Mouse (Mus musculus): ENCODE measurements around the gene Gnai2. TPM values are rescaled to one million over a fixed set of nuclear protein-coding genes. Genes with fewer than 3 reads are reported as not detected.

Gnai2 gene
- polyA plus RNA-seq, 1 experiment, result 283 TPM

GRCm38 (mm10) chr9:107660777-107661176 is 25.6 kb upstream of the Gnai2 start:
- TF ChIP-seq POLR2A (IDR thresholded peaks at IDR 0.05; ENCODE audit: extremely low read depth, insufficient read depth, low read length), result no peak
- TF ChIP-seq CTCF (IDR thresholded peaks at IDR 0.05; ENCODE audit: extremely low read depth, insufficient read depth, low read length), result no peak
- Histone ChIP-seq H3K4me3 (ENCODE audit: insufficient read depth, low read length) (no peak overlapping the region), H3K27ac (ENCODE audit: insufficient read depth, low read length) (no peak overlapping the region), H3K4me1 (ENCODE audit: control insufficient read depth, insufficient read depth, low read length) (peaks cover 2% of the 10 kb centered on the region; the same call in 1 of the 2 replicates)

DNA sequence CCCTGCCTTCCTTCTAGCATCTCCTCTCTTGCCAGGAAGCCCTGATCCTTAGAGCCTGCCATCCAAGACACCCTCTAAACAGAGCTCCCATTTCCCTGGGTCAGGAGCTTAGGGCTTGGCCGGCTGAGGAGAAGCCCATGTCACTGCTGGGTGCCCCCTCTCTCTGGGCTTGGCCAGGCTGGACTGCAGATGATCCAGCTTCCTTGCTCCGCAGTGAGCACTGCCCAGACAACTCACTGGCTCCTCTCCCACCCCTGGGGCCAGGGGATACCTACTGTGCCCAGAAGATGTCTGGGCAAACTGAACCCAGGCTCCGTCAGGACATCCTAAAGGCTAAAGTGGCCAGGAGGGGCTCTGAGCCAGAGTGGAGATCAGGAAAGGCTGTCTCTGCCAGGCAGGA is 24.8 kb upstream of the Gnai2 start:
- Histone ChIP-seq H3K4me3 (ENCODE audit: insufficient read depth, low read length) (no peak overlapping the region), H3K27ac (ENCODE audit: insufficient read depth, low read length) (peak overlapping the region; percentile 82), H3K4me1 (ENCODE audit: control insufficient read depth, insufficient read depth, low read length) (peaks cover 2% of the 10 kb centered on the region; the same call in 1 of the 2 replicates)
- TF ChIP-seq CTCF (IDR thresholded peaks at IDR 0.05; ENCODE audit: extremely low read depth, insufficient read depth, low read length), result no peak
- no peak for TF ChIP-seq POLR2A (IDR thresholded peaks at IDR 0.05; ENCODE audit: extremely low read depth, insufficient read depth, low read length)

- TF ChIP-seq CTCF (IDR thresholded peaks at IDR 0.05; ENCODE audit: extremely low read depth, insufficient read depth, low read length) (no peak), POLR2A (IDR thresholded peaks at IDR 0.05; ENCODE audit: extremely low read depth, insufficient read depth, low read length) (no peak)
- Histone ChIP-seq H3K27ac (ENCODE audit: insufficient read depth, low read length) (peak overlapping the region; percentile 82), H3K4me1 (ENCODE audit: control insufficient read depth, insufficient read depth, low read length) (peaks cover 2% of the 10 kb centered on the region; the same call in 1 of the 2 replicates), H3K4me3 (ENCODE audit: insufficient read depth, low read length) (no peak overlapping the region)
Observed at GRCm38 (mm10) chr9:107659551-107659950, 24.4 kb upstream of the Gnai2 start.

GRCm38 (mm10) chr9:107658096-107658495 is 22.9 kb upstream of the Gnai2 start:
- TF ChIP-seq CTCF (IDR thresholded peaks at IDR 0.05; ENCODE audit: extremely low read depth, insufficient read depth, low read length), result no peak
- TF ChIP-seq POLR2A (IDR thresholded peaks at IDR 0.05; ENCODE audit: extremely low read depth, insufficient read depth, low read length), result no peak
- H3K4me3 ChIP-seq (ENCODE audit: insufficient read depth, low read length), result no peak overlapping the region

GRCm38 (mm10) chr9:107657144-107657543 is 22.0 kb upstream of the Gnai2 start:
- no peak overlapping the region for H3K27ac ChIP-seq (ENCODE audit: insufficient read depth, low read length)
- no peak for TF ChIP-seq CTCF (IDR thresholded peaks at IDR 0.05; ENCODE audit: extremely low read depth, insufficient read depth, low read length)
- no peak for TF ChIP-seq POLR2A (IDR thresholded peaks at IDR 0.05; ENCODE audit: extremely low read depth, insufficient read depth, low read length)
- peaks cover 2% of the 10 kb centered on the region; the same call in 1 of the 2 replicates for H3K4me1 ChIP-seq (ENCODE audit: control insufficient read depth, insufficient read depth, low read length)
- no peak overlapping the region for H3K4me3 ChIP-seq (ENCODE audit: insufficient read depth, low read length)

More at GRCm38 (mm10) chr9:107658096-107658495, 22.9 kb upstream of the Gnai2 start:
- Histone ChIP-seq H3K4me1 (ENCODE audit: control insufficient read depth, insufficient read depth, low read length) (peaks cover 2% of the 10 kb centered on the region; the same call in 1 of the 2 replicates), H3K27ac (ENCODE audit: insufficient read depth, low read length) (no peak overlapping the region)

DNA sequence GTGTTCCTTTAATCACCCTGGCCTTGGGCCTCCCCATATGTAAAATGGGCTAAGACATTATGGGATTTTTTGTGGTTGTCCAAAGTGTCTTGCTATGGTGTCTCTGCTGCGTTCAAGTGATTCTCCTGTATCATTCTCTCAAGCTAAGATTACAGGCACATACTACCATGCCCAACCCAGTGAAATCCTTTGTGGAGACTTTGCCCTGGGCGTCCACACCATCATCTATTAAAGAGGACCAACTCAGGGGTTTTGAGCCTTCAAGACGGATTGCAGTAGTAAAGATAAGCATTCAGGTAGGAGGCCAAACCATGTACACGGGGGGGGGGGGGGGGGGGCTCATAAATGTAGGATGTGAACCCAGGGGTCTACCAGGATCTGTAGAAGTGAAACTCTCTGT is 19.4 kb upstream of the Gnai2 start:
- TF ChIP-seq CTCF (IDR thresholded peaks at IDR 0.05; ENCODE audit: extremely low read depth, insufficient read depth, low read length), result no peak
- no peak for TF ChIP-seq POLR2A (IDR thresholded peaks at IDR 0.05; ENCODE audit: extremely low read depth, insufficient read depth, low read length)
- Histone ChIP-seq H3K4me3 (ENCODE audit: insufficient read depth, low read length) (no peak overlapping the region), H3K4me1 (ENCODE audit: control insufficient read depth, insufficient read depth, low read length) (peaks cover 2% of the 10 kb centered on the region; the same call in 1 of the 2 replicates), H3K27ac (ENCODE audit: insufficient read depth, low read length) (no peak overlapping the region)

DNA sequence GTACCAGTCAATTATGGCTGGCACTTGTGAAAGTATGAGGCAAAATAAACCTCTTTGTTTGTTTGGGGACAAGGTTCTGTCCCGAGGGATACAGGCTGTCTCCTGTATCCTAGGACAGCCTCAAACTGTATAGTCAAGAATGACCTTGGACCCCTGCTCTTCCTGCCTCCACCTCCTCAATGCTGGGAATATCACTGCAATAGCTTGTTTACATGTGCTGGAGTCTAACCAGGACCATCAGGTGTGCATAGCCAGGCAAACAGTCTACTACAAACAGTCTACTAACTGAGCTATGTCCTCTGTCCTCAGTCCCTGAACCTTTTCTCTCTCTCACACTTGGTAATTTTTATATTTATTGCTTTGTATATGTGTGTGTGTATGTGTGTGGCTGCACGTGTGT is 18.3 kb upstream of the Gnai2 start:
- Histone ChIP-seq H3K27ac (ENCODE audit: insufficient read depth, low read length) (no peak overlapping the region), H3K4me1 (ENCODE audit: control insufficient read depth, insufficient read depth, low read length) (no peaks in the 10 kb centered on the region), H3K4me3 (ENCODE audit: insufficient read depth, low read length) (no peak overlapping the region)
- TF ChIP-seq CTCF (IDR thresholded peaks at IDR 0.05; ENCODE audit: extremely low read depth, insufficient read depth, low read length) (no peak), POLR2A (IDR thresholded peaks at IDR 0.05; ENCODE audit: extremely low read depth, insufficient read depth, low read length) (no peak)

- Histone ChIP-seq H3K4me3 (ENCODE audit: insufficient read depth, low read length) (no peak overlapping the region), H3K4me1 (ENCODE audit: control insufficient read depth, insufficient read depth, low read length) (no peaks in the 10 kb centered on the region), H3K27ac (ENCODE audit: insufficient read depth, low read length) (peak overlapping the region; percentile 54)
- TF ChIP-seq CTCF (IDR thresholded peaks at IDR 0.05; ENCODE audit: extremely low read depth, insufficient read depth, low read length), result no peak
- TF ChIP-seq POLR2A (IDR thresholded peaks at IDR 0.05; ENCODE audit: extremely low read depth, insufficient read depth, low read length), result no peak
Observed at GRCm38 (mm10) chr9:107650708-107651481, 15.7 kb upstream of the Gnai2 start.

DNA sequence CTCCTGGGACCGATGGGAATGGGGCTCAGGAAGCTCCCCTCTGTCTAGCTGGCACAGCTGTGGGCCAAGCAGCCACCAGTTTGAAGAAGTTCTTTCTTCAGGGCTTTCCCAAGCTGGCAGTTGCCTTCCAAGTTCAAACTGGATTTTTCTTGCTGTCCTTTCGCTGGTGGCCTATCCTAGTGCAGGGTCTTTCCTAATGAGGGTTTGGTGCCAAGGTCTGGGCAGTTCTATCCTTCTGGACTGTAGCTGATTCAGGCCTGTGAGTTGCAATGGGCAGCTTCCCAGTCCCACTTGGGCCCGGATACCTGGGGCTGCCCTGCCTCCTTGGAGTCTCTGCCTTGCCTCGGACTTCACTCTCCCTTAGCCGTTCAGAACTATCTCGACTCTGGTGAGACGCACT is 15.1 kb upstream of the Gnai2 start:
- Histone ChIP-seq H3K4me3 (ENCODE audit: insufficient read depth, low read length) (no peak overlapping the region), H3K4me1 (ENCODE audit: control insufficient read depth, insufficient read depth, low read length) (no peaks in the 10 kb centered on the region), H3K27ac (ENCODE audit: insufficient read depth, low read length) (no peak overlapping the region)
- TF ChIP-seq CTCF (IDR thresholded peaks at IDR 0.05; ENCODE audit: extremely low read depth, insufficient read depth, low read length) (no peak), POLR2A (IDR thresholded peaks at IDR 0.05; ENCODE audit: extremely low read depth, insufficient read depth, low read length) (no peak)

- TF ChIP-seq POLR2A (IDR thresholded peaks at IDR 0.05; ENCODE audit: extremely low read depth, insufficient read depth, low read length) (no peak), CTCF (IDR thresholded peaks at IDR 0.05; ENCODE audit: extremely low read depth, insufficient read depth, low read length) (no peak)
- Histone ChIP-seq H3K4me1 (ENCODE audit: control insufficient read depth, insufficient read depth, low read length) (no peaks in the 10 kb centered on the region), H3K4me3 (ENCODE audit: insufficient read depth, low read length) (no peak overlapping the region), H3K27ac (ENCODE audit: insufficient read depth, low read length) (no peak overlapping the region)
Observed at GRCm38 (mm10) chr9:107648767-107649166, 13.6 kb upstream of the Gnai2 start.
